Mouse (Mus musculus) midbrain, embryonic 11.5 days (tissue): ENCODE data around the gene Rplp2. TPM values are rescaled to one million over a fixed set of nuclear protein-coding genes. Genes with fewer than 3 reads are reported as not detected.
A peak's percentile ranks its signal among the peaks of the same experiment; 100 is the strongest.

Experiments
- ATAC-seq: fragments of 200-750 bp; cut with Nextera tagmentation; 2 replicates; pipeline ENCODE4 v1.8.0; 2017; ENCODE audit warnings: moderate TSS enrichment, moderate library complexity; ENCODE audit not compliant: low FRiP score
- DNase-seq: peaks from one replicate; pipeline ENCODE4 v3.0.0; 2015; ENCODE audit warnings: low spot score; ENCODE audit errors: missing footprints
- H3K27ac ChIP-seq: fragments of 300-500 bp; sonication (generic); 2 replicates; pipeline ENCODE4 v1.5.1; 2014; ENCODE audit warnings: low read depth, low read length
- H3K27me3 ChIP-seq: fragments of 300-500 bp; sonication (generic); 2 replicates; pipeline ENCODE4 v1.6.1; 2014; ENCODE audit warnings: mild to moderate bottlenecking, low read length, moderate library complexity, mixed read lengths; ENCODE audit not compliant: control insufficient read depth, insufficient read depth
- H3K36me3 ChIP-seq: fragments of 300-500 bp; sonication (generic); 2 replicates; pipeline ENCODE4 v1.6.1; 2014; ENCODE audit warnings: mild to moderate bottlenecking, low read length, moderate library complexity, mixed read lengths; ENCODE audit not compliant: control insufficient read depth, insufficient read depth
- H3K4me1 ChIP-seq: fragments of 300-500 bp; sonication (generic); 2 replicates; pipeline ENCODE4 v1.6.1; 2014; ENCODE audit warnings: low read length; ENCODE audit not compliant: control insufficient read depth, insufficient read depth
- H3K4me2 ChIP-seq: fragments of 300-500 bp; sonication (generic); 2 replicates; pipeline ENCODE4 v1.6.1; 2014; ENCODE audit warnings: mild to moderate bottlenecking, moderate library complexity
- H3K4me3 ChIP-seq: fragments of 300-500 bp; sonication (generic); 2 replicates; pipeline ENCODE4 v1.5.1; 2014; ENCODE audit warnings: low read depth, low read length
- H3K9ac ChIP-seq: fragments of 300-500 bp; sonication (generic); 2 replicates; pipeline ENCODE4 v1.6.1; 2014; ENCODE audit warnings: low read length
- H3K9me3 ChIP-seq: fragments of 300-500 bp; sonication (generic); 2 replicates; pipeline ENCODE4 v1.6.1; 2016; ENCODE audit warnings: low read length; ENCODE audit not compliant: control insufficient read depth
- WGBS: fragments of 180-500 bp; shearing (Covaris S2); extraction: QIAGEN DNeasy Blood & Tissue Kit; methylation state at CpG from one replicate; pipeline ENCODE4 v1.1.7; 2014; 5-methylcytosine and 5-hydroxymethylcytosine counted together
- polyA plus RNA-seq: library from polyadenylated mRNA; unstranded; fragments of >200 nt; fragmentation: Nextera tagmentation; extraction: Ambion mirVana; gene quantifications from 2 replicates; pipeline ENCODE4 v1.2.1, GENCODE M21; 2014

Rplp2 gene
- polyA plus RNA-seq, 1 experiment from 2014 or later = 959 TPM

DNA sequence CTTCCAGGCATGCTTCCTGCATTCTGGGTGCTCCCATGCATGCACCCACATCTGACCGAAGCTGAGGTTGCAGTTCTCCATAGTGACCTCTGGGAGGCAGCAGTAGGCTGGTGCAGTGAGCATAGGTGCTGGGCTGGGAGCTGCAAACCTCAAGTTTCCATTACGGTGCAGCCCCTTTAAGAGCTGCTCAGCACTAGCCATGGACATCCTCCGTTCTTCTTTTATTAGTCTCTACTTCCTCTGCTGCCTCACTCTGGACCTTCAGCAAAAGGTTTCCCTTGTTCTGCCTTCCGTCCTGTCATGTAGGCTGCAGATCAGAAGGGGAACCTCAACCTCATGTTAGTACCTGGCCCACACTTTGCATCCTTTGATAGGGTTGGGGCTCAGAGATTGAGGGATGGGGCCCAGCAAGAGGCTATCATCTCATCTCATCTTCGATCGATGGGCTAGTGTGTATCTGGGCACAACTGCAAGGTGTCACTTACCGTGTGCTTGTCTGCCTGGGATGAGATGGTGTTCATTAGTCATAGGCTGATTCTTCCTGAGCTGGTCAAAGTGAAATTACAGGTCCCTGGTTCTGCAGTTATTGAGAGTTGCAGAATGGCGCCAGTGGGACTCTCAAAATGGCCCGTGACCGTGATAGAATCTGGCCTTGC lies 33.8 kb downstream of the Rplp2 start:
- no peak overlapping the region for H3K27ac ChIP-seq
- no peaks in the 10 kb centered on the region for H3K9me3 ChIP-seq
- DNase-seq (peak; percentile 92), ATAC-seq (peak; percentile 46; the same call in 1 of the 2 replicates)
- no peak overlapping the region for H3K9ac ChIP-seq
- no peak overlapping the region for H3K4me3 ChIP-seq
- no peaks in the 10 kb centered on the region for H3K36me3 ChIP-seq
- 8% methylated on average over 10 of the region's 10 CpGs for WGBS
- H3K27me3 ChIP-seq = peaks cover 19% of the 10 kb centered on the region
- H3K4me2 ChIP-seq = peak overlapping the region; percentile 93
- H3K4me1 ChIP-seq = peaks cover 15% of the 10 kb centered on the region; the same call in 1 of the 2 replicates

DNA sequence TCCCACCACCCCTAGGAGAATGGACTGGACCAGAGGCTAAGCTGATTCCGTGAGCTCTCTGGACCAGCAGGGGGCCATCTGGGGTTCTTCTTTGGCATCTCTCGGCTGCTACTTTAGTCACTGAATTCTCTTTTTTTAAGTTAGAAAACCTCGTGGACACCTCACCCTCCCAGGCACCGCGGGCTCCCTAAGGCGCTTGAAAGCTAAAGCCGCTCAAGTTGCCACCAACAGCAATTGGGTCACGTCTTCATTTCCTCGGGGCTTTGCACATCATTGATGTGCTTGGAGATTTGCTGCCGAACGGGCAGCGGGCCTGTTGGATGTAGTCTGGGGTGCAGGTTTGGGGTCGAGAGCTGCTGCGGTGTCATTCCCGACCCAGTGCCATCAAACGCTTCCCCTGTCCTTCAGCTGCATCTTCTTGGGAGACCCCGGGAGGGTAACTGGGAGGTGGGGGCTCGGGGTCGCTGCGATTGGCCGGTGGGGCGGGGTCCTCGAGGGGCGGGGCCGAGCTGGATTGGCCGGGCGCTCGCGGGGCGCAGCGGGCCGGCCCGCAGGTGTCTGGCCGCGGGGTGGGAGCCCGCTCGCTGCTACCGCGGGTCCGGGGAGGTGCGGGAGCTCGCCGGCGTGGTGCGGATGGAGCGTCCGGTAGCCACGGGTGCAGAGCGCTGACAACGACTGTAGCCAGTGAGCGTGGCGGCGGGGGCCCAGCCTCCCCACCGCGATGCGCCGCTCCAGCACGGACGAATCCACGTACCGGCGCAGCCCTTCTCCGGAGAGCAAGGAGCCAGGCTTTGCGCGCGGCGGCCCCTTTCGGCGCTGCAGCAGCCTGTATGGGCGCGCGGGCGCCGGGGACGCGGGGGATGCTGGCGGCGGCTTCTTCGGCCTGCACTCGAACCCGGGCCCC lies 34.6 kb downstream of the Rplp2 start:
- Histone ChIP-seq H3K4me2 (peak overlapping the region; percentile 93), H3K9ac (peak overlapping the region; percentile 66), H3K27ac (no peak overlapping the region; the same call in 1 of the 2 replicates), H3K4me3 (peak overlapping the region; percentile 59), H3K36me3 (no peaks in the 10 kb centered on the region), H3K9me3 (no peaks in the 10 kb centered on the region), H3K4me1 (peaks cover 15% of the 10 kb centered on the region; the same call in 1 of the 2 replicates), H3K27me3 (peaks cover 16% of the 10 kb centered on the region)
- under 1% methylated on average over 81 of the region's 81 CpGs for WGBS
- peak; percentile 72 for ATAC-seq
- peak; percentile 96 for DNase-seq

DNA sequence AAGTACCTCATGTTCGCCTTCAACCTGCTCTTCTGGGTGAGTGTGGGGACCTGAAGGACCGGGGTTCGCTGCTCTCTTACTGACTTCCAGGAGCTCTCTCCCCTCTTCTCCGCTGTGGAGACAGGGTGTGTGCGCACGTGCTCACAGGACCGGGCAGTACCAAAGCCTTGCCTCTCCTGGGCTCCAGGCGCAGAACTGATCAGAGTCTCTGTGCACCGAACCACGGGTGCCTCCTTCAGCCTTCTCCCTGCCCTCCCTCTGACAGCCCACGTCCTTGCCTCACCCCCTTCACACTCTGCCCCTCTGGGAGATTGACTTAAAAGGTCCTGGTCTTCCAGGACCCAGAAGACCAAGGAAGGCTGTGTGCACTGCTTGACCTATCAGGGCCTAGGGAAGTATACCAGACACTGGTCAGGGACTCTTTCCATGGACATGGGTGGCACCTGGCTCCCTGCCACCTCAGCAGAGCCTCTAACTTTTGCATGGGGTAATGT lies 35.4 kb downstream of the Rplp2 start:
- Histone ChIP-seq H3K4me2 (peak overlapping the region; percentile 93), H3K9ac (peak overlapping the region; percentile 66), H3K9me3 (no peaks in the 10 kb centered on the region), H3K4me1 (peaks cover 10% of the 10 kb centered on the region; the same call in 1 of the 2 replicates), H3K27ac (no peak overlapping the region), H3K36me3 (no peaks in the 10 kb centered on the region), H3K4me3 (peak overlapping the region; percentile 59), H3K27me3 (peaks cover 12% of the 10 kb centered on the region)
- peak; percentile 84 for DNase-seq
- no peak for ATAC-seq
- 7% methylated on average over 11 of the region's 11 CpGs for WGBS

DNA sequence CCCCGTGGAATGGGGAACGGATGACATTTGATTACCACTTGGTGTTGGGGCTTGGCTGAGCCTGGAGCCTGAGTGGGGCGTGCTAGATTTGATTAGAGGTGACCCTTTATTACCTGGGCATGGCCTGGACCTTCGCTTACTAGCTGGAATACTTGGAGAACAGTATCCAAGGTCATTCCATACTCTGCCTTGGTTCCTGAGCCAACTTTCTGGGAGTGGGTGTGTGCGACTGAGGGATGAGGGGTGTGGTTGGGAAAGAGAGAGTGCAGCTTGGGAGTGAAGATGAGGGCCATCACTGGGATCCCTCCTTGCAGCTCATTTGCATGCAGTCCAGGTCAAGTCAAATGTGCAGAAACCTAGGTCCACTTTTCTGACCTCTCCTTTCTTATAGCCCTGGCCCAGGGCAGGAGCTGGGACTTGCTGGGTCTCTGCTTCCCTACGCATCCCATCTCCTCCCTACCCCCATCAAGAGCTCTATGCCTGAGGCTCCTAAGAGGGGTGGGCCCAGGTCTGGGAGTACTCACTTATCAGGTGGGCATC lies 36.0 kb downstream of the Rplp2 start:
- ATAC-seq (no peak), DNase-seq (no peak)
- 81% methylated on average over 5 of the region's 6 CpGs for WGBS
- H3K4me3 ChIP-seq = no peak overlapping the region
- H3K4me1 ChIP-seq = peaks cover 10% of the 10 kb centered on the region; the same call in 1 of the 2 replicates
- H3K36me3 ChIP-seq = no peaks in the 10 kb centered on the region
- H3K4me2 ChIP-seq = no peak overlapping the region; the same call in 1 of the 2 replicates
- H3K27ac ChIP-seq = no peak overlapping the region
- peaks cover 11% of the 10 kb centered on the region for H3K27me3 ChIP-seq
- no peak overlapping the region for H3K9ac ChIP-seq
- no peaks in the 10 kb centered on the region for H3K9me3 ChIP-seq

DNA sequence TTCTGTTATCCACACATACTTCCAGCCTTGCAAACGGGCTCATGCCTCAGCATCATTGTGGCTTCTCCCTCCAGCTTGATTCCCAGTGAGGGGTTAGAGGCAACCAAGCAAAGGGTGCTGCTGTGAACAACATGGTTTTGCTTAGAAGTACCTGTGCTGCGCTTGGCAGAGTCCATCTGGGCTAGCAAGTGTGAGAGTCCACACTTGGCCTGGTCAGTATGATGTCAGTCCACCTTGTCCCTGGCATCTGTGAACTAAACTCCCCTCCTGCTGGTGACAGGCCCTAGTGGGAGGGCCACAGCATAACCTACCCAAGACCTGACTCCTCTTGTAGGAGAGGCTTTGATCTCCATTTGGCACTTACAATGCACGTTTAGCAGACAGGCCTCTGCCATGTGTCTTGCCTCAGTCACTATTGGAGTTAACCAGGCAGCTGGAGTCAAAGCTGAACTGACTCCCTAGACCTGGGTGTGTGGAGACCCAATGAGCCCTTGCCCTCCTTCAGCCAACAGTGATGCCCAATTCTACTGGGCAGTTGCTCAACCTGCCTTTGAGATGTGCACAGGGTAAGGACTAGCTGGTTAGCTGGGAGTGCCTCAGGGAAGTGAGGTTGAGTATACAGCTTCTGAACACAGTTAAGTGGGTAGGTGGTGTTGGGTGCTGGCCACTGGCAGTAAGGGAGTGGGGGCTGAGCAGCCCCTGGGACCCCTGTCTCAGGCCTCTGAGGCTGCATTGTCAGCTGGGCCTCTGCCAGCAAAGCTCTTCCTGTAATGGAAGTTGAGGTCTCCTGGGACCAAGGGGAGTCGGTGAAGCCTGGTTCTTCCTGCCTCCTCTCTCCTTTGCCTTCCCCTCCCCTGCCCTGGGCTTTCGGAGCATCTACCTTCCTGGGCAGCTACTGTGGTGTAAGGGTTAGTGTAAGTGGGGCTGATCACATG lies 37.3 kb downstream of the Rplp2 start:
- 79% methylated on average over 5 of the region's 5 CpGs for WGBS
- H3K4me3 ChIP-seq = no peak overlapping the region
- no peaks in the 10 kb centered on the region for H3K9me3 ChIP-seq
- peaks cover 10% of the 10 kb centered on the region; the same call in 1 of the 2 replicates for H3K4me1 ChIP-seq
- H3K4me2 ChIP-seq = no peak overlapping the region
- peaks cover 11% of the 10 kb centered on the region for H3K27me3 ChIP-seq
- no peak for ATAC-seq
- H3K36me3 ChIP-seq = no peaks in the 10 kb centered on the region
- DNase-seq = no peak
- no peak overlapping the region for H3K27ac ChIP-seq
- H3K9ac ChIP-seq = no peak overlapping the region

DNA sequence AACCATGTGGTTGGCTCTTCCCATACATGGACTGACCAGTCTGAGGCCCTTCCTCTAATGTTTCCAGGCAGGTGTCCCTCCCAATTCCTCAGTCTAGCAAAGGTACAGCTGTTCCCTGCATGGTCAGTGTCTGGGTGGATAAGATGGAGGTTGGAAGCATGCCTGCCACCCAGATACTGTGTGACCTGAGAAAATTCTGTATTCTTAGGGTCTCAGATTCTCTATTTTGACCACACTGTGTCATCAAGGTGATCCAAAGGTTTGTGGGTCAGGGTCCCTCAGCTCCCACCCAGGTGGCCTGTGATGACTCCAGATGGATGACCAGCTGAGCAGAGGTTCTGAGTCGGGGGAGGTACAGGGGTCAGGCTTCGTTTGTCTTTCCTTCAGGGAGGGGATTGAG lies 38.0 kb downstream of the Rplp2 start:
- Histone ChIP-seq H3K4me1 (peaks cover 10% of the 10 kb centered on the region; the same call in 1 of the 2 replicates), H3K4me3 (no peak overlapping the region), H3K9ac (no peak overlapping the region), H3K27me3 (peaks cover 11% of the 10 kb centered on the region), H3K9me3 (no peaks in the 10 kb centered on the region), H3K4me2 (no peak overlapping the region), H3K36me3 (no peaks in the 10 kb centered on the region), H3K27ac (no peak overlapping the region)
- DNase-seq (no peak), ATAC-seq (no peak)
- 74% methylated on average over 2 of the region's 2 CpGs for WGBS

DNA sequence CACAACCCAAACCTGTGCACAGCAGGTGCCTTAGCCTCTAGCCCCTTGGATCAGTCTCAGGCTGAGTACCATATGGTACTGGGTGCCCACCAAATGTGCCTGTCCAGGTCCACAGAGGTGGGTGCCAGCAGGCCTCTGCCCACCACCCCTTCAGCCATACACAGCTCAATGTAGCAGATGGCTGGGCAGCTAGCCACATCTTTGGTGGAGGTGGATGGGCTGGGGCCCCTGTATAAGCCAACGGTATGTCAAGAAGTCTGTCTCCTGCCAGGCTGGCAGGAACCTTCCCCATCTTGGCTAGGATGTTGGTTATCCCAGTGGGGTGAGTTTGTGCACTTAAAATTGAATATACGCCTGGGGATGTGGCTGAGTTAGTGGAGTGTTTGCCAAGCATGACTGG lies 38.4 kb downstream of the Rplp2 start:
- H3K4me3 ChIP-seq = no peak overlapping the region
- no peak overlapping the region for H3K4me2 ChIP-seq
- H3K4me1 ChIP-seq = peaks cover 10% of the 10 kb centered on the region; the same call in 1 of the 2 replicates
- H3K36me3 ChIP-seq = no peaks in the 10 kb centered on the region
- no peaks in the 10 kb centered on the region for H3K9me3 ChIP-seq
- no peak overlapping the region for H3K9ac ChIP-seq
- 90% methylated on average over 2 of the region's 2 CpGs for WGBS
- DNase-seq = no peak
- ATAC-seq = no peak
- peaks cover 11% of the 10 kb centered on the region for H3K27me3 ChIP-seq
- no peak overlapping the region for H3K27ac ChIP-seq

DNA sequence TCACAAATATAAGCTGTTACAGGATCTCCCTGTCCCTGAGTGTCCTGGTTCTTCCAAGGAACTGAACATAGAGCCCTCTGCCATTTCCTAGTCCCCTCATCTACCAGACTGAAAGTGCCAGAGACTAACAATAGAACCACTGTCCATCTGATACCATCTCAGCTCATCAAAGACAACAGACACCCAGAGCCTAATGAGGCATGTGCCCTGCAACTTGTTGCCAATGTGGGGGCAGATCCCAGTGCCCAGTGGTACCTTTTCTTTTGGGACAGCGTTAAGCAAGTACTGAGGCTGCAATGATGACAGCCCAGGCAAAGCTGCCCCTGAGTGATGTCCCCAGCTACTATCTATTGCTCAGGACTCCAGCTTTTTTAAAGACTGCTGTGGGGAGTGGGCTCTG lies 39.1 kb downstream of the Rplp2 start:
- H3K9me3 ChIP-seq = no peaks in the 10 kb centered on the region
- no peak overlapping the region for H3K9ac ChIP-seq
- no peaks in the 10 kb centered on the region for H3K36me3 ChIP-seq
- WGBS = 93% methylated on average over 1 of the region's 1 CpGs
- H3K4me3 ChIP-seq = no peak overlapping the region
- peaks cover 11% of the 10 kb centered on the region for H3K27me3 ChIP-seq
- DNase-seq (no peak), ATAC-seq (no peak)
- H3K4me2 ChIP-seq = no peak overlapping the region
- no peak overlapping the region for H3K27ac ChIP-seq
- peaks cover 6% of the 10 kb centered on the region; the same call in 1 of the 2 replicates for H3K4me1 ChIP-seq
